Mouse (Mus musculus): ENCODE measurements around the gene Ltk. TPM values are rescaled to one million over a fixed set of nuclear protein-coding genes. Genes with fewer than 3 reads are reported as not detected.

Gene Ltk
- under 1 TPM in 1 of 2 experiments, not detected in 1; 0.15 TPM for total RNA-seq (2021)

- no peak for DNase-seq
Observed at GRCm38 (mm10) chr2:119760251-119760650, at the start of gene Ltk. TSS of gene Ltk (minus strand) at chr2:119760431.

DNA sequence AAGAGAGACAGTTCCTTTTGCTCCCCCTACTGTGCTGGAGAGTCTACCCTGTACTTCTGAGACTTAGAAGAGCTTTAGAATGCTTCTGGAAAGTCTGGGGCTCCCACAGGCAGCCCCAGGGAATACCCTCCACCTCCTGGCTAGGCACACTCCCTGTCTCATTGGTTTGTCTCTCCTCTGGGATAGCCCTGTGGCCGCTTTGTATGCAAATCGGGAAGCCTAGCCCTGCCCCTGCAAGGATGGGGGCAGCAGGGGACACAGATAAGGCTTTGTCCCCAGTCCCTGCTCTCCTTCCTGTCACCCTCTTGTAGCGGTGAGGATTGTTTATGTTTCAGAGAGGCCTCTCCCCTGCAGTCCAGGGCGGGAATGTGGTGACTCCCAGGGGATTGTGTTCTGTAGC, 48.6 kb upstream of the Ltk start:
- DNase-seq, result no peak
- intact Hi-C loops (cut with DNase I), result no loop called here

More at GRCm38 (mm10) chr2:119760251-119760650, at the start of gene Ltk:
- intact Hi-C loops (cut with DNase I), result no loop called here

DNA sequence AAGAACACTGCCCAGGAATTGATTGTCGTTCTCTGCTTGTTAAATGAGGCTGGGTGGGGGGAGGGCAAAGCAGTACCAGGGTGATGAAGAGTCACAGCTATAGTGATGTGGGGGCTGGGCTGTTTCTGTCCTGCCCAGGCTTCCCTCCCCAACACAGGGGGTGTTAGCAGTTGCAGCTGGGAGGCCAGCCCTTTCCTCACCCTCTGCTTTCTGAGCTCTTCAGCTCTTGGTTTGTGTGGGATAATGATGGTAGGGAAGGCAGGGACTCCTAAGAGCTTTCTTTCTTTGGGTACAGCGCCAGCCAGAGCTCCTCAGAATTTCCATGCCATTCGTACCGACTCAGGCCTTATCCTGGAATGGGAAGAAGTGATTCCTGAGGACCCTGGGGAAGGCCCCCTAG, 48.2 kb upstream of the Ltk start:
- DNase-seq, result no peak
- intact Hi-C loops (cut with DNase I), result no loop called here

- intact Hi-C loops (cut with DNase I), result no loop called here
- no peak for DNase-seq
Observed at GRCm38 (mm10) chr2:119805536-119805935, 45.3 kb upstream of the Ltk start.

DNA sequence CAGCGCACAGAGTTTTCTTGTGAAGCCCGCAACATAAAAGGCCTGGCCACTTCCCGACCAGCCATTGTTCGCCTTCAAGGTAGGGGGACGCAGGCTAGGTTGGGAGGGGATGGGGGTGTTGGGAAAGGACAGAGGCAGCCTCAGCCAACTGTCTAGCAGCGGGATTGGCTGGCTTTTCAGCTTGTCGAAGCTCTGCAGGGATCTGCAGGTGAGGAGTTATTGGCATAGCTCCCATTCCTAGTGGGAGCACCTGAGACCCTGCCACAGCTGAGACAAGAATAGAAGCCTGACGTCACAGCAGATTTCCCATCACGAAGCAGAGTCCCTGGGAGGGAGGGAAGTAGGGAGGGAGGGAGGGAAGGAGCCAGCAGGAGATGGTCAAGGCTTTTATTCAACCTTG, 44.5 kb upstream of the Ltk start:
- DNase-seq, result no peak
- intact Hi-C loops (cut with DNase I), result no loop called here

DNA sequence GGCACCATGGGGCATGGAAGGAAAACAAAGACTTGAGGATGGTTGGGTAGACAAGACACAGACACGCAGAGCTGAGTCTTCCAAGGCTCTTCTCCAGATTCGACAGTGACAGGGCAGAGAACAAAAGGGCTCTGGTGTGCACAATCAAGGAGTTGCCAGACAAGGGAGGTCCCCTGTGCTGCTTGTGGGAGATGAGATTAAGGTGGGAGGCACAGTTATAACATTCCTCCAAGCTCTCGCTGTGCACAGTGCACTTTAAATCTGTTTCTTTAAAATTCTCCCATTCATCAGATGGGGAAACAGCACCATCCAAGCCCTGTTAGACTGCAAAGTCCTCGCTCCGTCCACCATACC, 44.0 kb upstream of the Ltk start:
- intact Hi-C loops (cut with DNase I), result no loop called here
- no peak for DNase-seq

GRCm38 (mm10) chr2:119803618-119804274, 43.5 kb upstream of the Ltk start:
- intact Hi-C loops (cut with DNase I), result no loop called here
- peak in 1 of 2 experiments; percentile 62 for DNase-seq

DNA sequence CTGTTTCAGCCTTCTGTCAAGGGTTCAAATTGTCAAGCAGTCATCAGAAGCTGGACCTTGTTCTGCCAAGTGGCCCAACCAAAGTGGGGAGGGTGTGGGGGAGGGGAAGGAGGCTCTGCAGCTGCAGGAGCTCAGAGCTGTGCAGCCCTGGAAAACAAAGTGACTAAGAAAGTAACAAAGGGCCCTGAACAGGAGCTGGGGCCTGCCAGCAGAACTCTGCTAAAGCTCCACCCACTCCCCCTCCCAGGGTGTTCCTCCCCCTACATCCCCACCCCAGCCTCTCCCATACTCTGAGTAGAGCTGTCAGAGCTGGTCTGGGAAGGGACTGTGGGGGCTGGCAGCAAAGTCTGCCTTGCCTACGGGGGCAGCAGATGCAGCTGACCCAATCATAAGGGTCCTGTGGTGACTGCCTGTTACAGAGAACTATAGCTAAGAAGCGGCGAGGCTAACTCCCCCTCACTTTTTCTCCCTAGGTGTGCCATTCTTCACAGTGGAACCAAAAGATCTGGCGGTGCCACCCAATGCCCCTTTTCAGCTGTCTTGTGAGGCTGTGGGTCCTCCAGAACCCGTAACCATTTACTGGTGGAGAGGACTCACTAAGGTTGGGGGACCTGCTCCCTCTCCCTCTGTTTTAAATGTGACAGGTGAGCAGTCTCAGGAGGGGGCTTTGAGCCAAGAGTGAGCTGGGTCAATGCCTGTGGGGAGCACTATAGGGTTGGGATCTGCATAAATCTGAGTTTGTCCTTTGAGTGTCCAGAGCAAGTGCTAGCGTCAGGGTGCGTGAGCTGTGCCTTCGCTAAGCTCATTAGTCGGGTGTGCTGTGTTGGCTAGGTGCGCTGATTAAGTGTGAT, 42.8 kb upstream of the Ltk start:
- DNase-seq, result peak in 1 of 2 experiments; percentile 48
- intact Hi-C loops (cut with DNase I), result no loop called here

- no peak for DNase-seq
- intact Hi-C loops (cut with DNase I), result no loop called here
Observed at GRCm38 (mm10) chr2:119800876-119801846, 40.9 kb upstream of the Ltk start.

DNA sequence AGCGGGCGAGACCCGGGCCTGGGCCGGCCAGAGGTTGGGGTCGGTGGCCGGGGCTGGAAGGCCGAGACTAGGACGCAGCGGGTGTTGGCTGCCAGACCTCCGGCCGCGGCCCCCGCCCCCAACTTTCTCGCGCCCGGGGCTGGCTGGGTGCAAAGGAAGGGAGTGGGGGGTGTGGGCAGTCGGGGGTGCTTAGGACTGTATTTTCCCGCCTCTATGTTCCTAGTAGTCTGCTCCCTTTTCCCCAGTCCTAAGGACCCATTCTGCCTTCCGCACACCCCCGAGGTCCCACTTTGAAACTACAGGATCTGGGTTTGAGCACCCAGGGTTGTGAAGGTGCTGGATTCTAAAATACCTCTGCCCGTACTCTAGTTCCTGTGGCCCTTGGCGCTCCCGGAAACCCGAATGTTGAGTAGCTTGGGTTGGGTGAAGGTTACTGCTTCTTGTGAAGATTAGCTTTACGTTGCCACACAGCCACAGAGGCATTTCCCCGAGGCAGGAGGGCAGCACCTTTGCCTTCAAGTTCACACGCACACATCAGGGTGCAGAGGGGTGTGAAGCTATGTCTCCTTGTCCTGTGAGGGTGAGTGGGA, 39.8 kb upstream of the Ltk start:
- intact Hi-C loops (cut with DNase I), result loop anchor here (2.0 to 10.0 kb wide), 3 partner anchors 73 to 213 kb away; no protein-coding TSS in a partner anchor
- no peak for DNase-seq

- intact Hi-C loops (cut with DNase I), result loop anchor here (2.0 to 10.0 kb wide), 3 partner anchors 73 to 213 kb away; no protein-coding TSS in a partner anchor
Observed at GRCm38 (mm10) chr2:119799181-119799960, 39.1 kb upstream of the Ltk start.

GRCm38 (mm10) chr2:119798246-119798927, 38.2 kb upstream of the Ltk start:
- DNase-seq, result peak; percentile 82 to 86
- intact Hi-C loops (cut with DNase I), result loop anchor here (2.0 to 10.0 kb wide), 3 partner anchors 74 to 214 kb away; no protein-coding TSS in a partner anchor

More at GRCm38 (mm10) chr2:119799181-119799960, 39.1 kb upstream of the Ltk start:
- DNase-seq, result peak; percentile 58 to 61

DNA sequence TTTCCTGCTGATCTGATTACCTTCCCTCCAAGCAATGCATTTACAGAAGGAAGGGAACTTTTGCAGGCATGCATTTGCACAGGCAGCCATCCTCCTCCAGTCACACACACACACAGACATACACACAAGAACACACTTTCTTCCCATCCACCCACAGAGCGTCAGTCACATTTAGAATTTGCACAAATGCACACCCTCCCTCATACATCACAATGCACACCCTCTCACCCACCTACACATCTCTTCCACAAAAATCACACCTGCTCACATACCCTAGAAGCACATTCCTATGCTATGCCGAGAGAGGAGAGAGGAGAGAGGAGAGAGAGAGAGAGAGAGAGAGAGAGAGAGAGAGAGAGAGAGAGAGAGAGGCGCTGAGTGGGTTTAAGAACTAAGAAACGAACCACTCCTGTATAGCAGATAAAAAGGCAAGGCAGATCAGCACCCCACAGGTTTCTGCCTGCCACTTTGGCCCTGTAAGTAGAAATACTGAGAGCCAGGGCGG, 37.1 kb upstream of the Ltk start, which contains the start of gene Tyro3:
TSS of gene Tyro3 (plus strand) at position 455 of the 505 bp plus-strand sequence.
- intact Hi-C loops (cut with DNase I), result loop anchor here (10.0 kb wide), 1 partner anchor 147 kb away; no protein-coding TSS in a partner anchor
- no peak for DNase-seq

GRCm38 (mm10) chr2:119789996-119790395, 29.8 kb upstream of the Ltk start:
- intact Hi-C loops (cut with DNase I), result loop anchor here (5.0 to 10.0 kb wide), 2 partner anchors 127 to 155 kb away; no protein-coding TSS in a partner anchor
- no peak for DNase-seq

DNA sequence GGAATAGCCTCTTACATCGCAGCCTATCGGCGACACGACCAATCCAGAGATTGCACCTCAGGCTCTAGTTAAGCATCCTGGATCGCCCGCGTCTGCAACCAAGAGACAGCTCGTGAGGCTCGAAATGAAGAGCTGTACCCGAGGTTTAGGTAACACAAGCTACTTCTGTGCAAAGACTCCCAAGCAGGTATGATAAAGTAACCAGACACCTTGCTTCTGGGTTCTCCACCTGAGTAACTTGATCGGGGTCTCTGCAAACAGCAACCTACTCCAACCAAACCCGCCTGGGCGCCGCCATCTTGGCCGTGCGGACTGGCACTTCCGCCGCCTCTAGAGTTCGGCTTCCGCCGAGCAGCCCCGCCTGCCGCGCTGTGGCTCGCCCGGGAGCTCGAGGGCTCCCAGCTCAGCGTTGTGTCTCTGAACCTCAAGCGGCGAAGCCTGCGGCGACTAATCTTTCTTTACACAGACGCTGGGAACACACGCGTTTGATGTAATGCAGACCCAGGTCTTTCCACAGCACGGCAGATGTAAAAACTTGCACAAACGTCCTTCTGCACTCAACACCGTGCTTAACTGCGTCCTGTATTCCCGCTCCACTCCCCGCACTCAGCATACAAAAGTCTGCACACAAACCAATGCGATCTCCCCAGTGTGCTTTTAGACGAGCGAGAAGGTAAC, 27.1 kb upstream of the Ltk start, which contains the start of gene Rpap1:
TSS of gene Rpap1 (minus strand) at position 332 of the 678 bp plus-strand sequence.
- intact Hi-C loops (cut with DNase I), result loop anchor here (2.0 to 5.0 kb wide), 2 partner anchors 109 to 130 kb away; partner anchors contain the start of gene Mga

GRCm38 (mm10) chr2:119767246-119767645, 7.0 kb upstream of the Ltk start:
- DNase-seq, result no peak
- intact Hi-C loops (cut with DNase I), result no loop called here

More for the DNA sequence above, 27.1 kb upstream of the Ltk start, which contains the start of gene Rpap1:
- DNase-seq, result peak; percentile 87 to 89

DNA sequence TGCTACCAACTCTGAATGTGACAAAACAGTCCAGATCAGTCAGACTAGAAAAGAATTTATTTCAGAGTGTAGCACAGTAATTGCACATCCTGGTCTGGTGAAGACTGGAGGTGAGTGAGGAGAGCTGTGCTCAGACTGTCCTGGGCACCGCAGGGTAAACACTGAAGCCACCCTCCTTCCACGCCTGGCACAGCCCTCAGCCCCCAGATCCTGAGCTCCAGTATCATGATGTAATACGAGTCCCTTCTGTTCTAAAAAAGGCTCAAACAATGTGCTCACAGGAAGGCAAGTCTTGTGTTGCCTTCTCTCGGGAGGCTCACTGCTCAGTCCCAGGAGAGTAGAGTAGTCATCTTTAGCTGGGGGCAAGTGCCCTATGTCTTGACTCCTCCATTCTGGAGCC, 3.7 kb upstream of the Ltk start:
- DNase-seq, result no peak
- intact Hi-C loops (cut with DNase I), result no loop called here

Data from heart, postnatal 10 days (tissue).